Mouse (Mus musculus) CH12.LX (cell line): ENCODE data around the gene Cntn4.

Source experiments
- EP300 ChIP-seq: IDR thresholded peaks from 2 replicates; pipeline ENCODE4 v1.6.1; 2011; ENCODE audit warnings: low read length, improper control_type of control experiment
- MAFK ChIP-seq: IDR thresholded peaks from 2 replicates; pipeline ENCODE4 v1.6.1; 2011; ENCODE audit warnings: low read length, improper control_type of control experiment; ENCODE audit not compliant: insufficient replicate concordance
- POLR2A ChIP-seq: IDR thresholded peaks from 2 replicates; pipeline ENCODE4 v1.6.1; 2011; ENCODE audit warnings: low read depth, mild to moderate bottlenecking, improper control_type of control experiment, low read length
- TCF12 ChIP-seq: IDR thresholded peaks from 2 replicates; pipeline ENCODE4 v1.6.1; 2014; ENCODE audit warnings: low read depth, mild to moderate bottlenecking, inconsistent platforms, low read length, improper control_type of control experiment

GRCm38 (mm10) chr6:106408014-106408413 lies 730.6 kb downstream of the Cntn4 start:
- TF ChIP-seq POLR2A (no peak), MAFK (no peak), TCF12 (no peak), EP300 (no peak)
